Mouse (Mus musculus): ENCODE data around the gene Slamf7. TPM values are rescaled to one million over a fixed set of nuclear protein-coding genes. Genes with fewer than 3 reads are reported as not detected.

Gene Slamf7
- polyA plus RNA-seq, 1 experiment: 0.02 TPM

DNA sequence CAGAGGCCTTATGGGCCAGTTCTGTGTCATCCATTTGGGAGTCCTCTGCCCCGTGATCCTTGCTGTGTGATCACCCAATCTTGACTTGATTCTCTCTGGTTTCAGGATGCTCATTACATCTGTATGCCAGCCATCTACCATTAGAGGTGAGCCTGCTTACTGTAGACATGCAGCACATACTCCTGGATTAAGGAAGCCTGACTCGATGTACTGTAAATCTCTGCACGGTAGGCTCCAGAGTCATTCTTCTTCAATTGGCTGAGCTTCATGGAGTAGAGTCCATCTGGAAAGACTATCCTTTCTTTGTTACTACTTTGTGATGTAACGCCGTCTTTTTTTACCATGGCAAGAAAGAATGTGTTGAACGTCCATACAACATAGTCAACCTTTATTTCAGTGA, 12.0 kb downstream of the Slamf7 start:
- peaks cover 2% of the 10 kb centered on the region; the same call in 1 of the 2 replicates for H3K4me1 ChIP-seq (ENCODE audit: control insufficient read depth, insufficient read depth, low read length)

DNA sequence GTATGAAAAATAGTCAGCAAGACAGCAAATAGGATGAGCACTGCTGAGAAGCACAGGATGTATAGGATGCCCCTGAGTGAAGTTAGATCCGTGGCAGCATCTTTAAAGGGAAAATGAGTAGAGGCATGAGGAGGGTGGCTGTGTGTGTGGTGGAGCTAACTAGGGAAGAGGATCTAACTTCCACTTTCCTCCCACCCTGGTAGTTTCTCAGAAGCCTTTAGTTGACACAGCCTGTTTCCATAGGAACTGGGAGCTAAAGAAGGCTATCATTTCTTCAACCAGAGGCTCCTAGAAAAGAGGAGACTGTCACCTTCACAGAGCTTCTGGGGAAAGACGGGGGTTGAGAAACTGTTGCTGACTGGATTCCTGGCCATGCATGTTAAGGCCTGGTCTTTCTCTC, 14.1 kb downstream of the Slamf7 start:
- Histone ChIP-seq H3K4me1 (ENCODE audit: control insufficient read depth, insufficient read depth, low read length) (peaks cover 2% of the 10 kb centered on the region; the same call in 1 of the 2 replicates), H3K4me3 (ENCODE audit: insufficient read depth, low read length) (no peak overlapping the region), H3K27ac (ENCODE audit: insufficient read depth, low read length) (no peak overlapping the region)
- TF ChIP-seq CTCF (IDR thresholded peaks at IDR 0.05; ENCODE audit: extremely low read depth, insufficient read depth, low read length) (no peak), POLR2A (IDR thresholded peaks at IDR 0.05; ENCODE audit: extremely low read depth, insufficient read depth, low read length) (no peak)

More for the DNA sequence above, 12.0 kb downstream of the Slamf7 start:
- Histone ChIP-seq H3K27ac (ENCODE audit: insufficient read depth, low read length) (no peak overlapping the region), H3K4me3 (ENCODE audit: insufficient read depth, low read length) (no peak overlapping the region)
- TF ChIP-seq POLR2A (IDR thresholded peaks at IDR 0.05; ENCODE audit: extremely low read depth, insufficient read depth, low read length) (no peak), CTCF (IDR thresholded peaks at IDR 0.05; ENCODE audit: extremely low read depth, insufficient read depth, low read length) (no peak)

DNA sequence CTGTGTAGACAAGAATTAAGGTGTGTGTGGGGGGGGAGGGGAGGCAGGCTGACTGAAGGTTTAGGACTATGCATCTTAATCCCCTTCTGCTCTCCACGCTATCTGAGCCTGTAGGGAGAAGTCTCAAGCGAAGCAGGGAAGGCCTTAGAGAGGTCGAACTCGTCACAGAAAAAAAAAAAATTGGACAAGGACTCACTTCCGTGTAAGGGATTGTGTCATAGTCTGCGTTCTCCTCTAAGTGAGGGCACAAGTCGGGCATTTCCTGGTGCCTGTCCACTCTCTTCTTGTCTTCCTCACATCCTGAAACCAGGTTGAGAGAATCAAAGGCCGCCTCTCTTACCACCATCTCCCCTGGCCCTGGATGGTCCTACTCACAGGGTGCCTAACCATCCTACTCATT, 15.7 kb downstream of the Slamf7 start:
- Histone ChIP-seq H3K4me1 (ENCODE audit: control insufficient read depth, insufficient read depth, low read length) (peaks cover 2% of the 10 kb centered on the region; the same call in 1 of the 2 replicates), H3K4me3 (ENCODE audit: insufficient read depth, low read length) (no peak overlapping the region), H3K27ac (ENCODE audit: insufficient read depth, low read length) (no peak overlapping the region)
- no peak for TF ChIP-seq POLR2A (IDR thresholded peaks at IDR 0.05; ENCODE audit: extremely low read depth, insufficient read depth, low read length)
- no peak for TF ChIP-seq CTCF (IDR thresholded peaks at IDR 0.05; ENCODE audit: extremely low read depth, insufficient read depth, low read length)

DNA sequence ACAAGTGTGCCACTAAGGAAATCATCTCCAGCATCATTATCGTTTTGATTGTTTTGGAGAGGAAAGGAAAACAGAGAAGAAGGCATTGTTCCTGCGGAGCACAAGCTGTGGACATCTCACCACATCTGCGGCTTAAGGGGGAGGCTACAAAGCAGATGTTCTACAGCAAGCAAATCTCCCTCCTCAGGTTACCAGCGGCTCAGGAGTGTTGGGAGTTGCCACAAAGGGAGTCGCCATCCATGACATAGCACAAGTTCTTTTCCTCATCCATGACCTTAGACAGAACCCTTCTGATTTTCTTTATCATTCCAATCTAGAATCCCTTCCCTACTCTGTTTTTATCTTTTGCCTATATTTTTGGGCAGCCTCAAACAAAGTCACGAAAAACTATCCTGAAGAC, 17.1 kb downstream of the Slamf7 start:
- H3K27ac ChIP-seq (ENCODE audit: insufficient read depth, low read length): no peak overlapping the region
- no peak for TF ChIP-seq CTCF (IDR thresholded peaks at IDR 0.05; ENCODE audit: extremely low read depth, insufficient read depth, low read length)
- TF ChIP-seq POLR2A (IDR thresholded peaks at IDR 0.05; ENCODE audit: extremely low read depth, insufficient read depth, low read length): no peak
- H3K4me3 ChIP-seq (ENCODE audit: insufficient read depth, low read length): no peak overlapping the region
- peaks cover 2% of the 10 kb centered on the region; the same call in 1 of the 2 replicates for H3K4me1 ChIP-seq (ENCODE audit: control insufficient read depth, insufficient read depth, low read length)

DNA sequence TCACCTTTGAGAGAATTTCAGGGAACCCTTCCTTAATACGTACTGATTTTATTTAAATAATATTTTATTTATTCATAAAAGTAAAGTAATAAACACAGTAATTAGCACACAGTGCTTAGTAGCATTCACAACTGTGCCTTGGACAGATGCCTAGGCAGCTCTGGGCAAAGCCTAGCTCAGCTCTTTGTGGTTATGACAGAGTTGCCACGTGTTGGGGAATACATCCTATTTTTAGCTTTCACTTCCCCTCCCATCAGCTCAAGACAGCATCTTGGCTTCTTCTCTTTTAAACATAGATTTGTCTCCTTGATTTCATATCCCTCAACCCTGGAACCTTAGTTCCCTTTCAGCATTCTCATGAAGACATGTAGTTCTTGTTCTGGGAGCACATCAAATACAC, 21.4 kb downstream of the Slamf7 start:
- no peak overlapping the region for H3K27ac ChIP-seq (ENCODE audit: insufficient read depth, low read length)
- no peak overlapping the region for H3K4me3 ChIP-seq (ENCODE audit: insufficient read depth, low read length)
- H3K4me1 ChIP-seq (ENCODE audit: control insufficient read depth, insufficient read depth, low read length): no peaks in the 10 kb centered on the region
- TF ChIP-seq POLR2A (IDR thresholded peaks at IDR 0.05; ENCODE audit: extremely low read depth, insufficient read depth, low read length) (no peak), CTCF (IDR thresholded peaks at IDR 0.05; ENCODE audit: extremely low read depth, insufficient read depth, low read length) (no peak)

DNA sequence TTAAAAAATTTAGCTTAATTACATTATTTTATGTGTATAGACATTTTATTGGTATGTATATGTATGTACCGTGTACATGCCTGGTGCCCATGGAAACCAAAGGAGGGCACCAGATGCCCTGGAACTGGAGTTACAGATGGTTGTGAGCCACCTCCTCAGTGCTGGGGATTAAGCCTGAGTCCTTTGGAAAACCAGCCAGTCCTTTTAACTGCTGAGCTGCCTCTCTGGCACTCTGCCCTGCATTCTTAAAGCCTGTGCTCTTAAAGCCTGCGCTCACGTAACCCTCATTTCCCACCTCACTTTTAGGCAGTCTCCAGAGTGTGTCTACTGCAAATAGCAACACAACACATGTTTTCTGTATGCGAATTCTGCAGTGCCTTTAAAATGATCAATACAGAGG, 21.9 kb downstream of the Slamf7 start:
- Histone ChIP-seq H3K27ac (ENCODE audit: insufficient read depth, low read length) (no peak overlapping the region), H3K4me1 (ENCODE audit: control insufficient read depth, insufficient read depth, low read length) (no peaks in the 10 kb centered on the region), H3K4me3 (ENCODE audit: insufficient read depth, low read length) (no peak overlapping the region)
- no peak for TF ChIP-seq CTCF (IDR thresholded peaks at IDR 0.05; ENCODE audit: extremely low read depth, insufficient read depth, low read length)
- no peak for TF ChIP-seq POLR2A (IDR thresholded peaks at IDR 0.05; ENCODE audit: extremely low read depth, insufficient read depth, low read length)

DNA sequence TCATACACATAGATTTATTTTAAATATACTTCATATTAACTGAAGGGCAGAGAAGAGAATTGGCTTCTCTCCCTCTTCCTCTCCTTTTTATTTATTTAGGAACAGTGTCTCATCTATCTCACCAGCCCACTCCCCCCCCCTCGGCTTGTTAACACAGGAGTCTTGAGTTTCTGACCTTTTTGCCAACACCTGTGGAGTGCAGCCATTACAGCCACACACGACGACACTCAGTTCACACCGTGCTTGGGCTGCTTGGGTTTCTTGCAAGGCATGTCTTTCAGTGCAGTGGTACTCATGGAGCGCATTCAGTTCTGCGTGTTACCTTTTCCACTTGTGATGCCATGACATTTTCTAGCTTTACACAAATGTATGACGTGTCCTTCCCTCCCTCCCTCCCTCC, 22.8 kb downstream of the Slamf7 start:
- no peak for TF ChIP-seq POLR2A (IDR thresholded peaks at IDR 0.05; ENCODE audit: extremely low read depth, insufficient read depth, low read length)
- no peak for TF ChIP-seq CTCF (IDR thresholded peaks at IDR 0.05; ENCODE audit: extremely low read depth, insufficient read depth, low read length)
- H3K27ac ChIP-seq (ENCODE audit: insufficient read depth, low read length): no peak overlapping the region
- H3K4me1 ChIP-seq (ENCODE audit: control insufficient read depth, insufficient read depth, low read length): no peaks in the 10 kb centered on the region
- H3K4me3 ChIP-seq (ENCODE audit: insufficient read depth, low read length): no peak overlapping the region

DNA sequence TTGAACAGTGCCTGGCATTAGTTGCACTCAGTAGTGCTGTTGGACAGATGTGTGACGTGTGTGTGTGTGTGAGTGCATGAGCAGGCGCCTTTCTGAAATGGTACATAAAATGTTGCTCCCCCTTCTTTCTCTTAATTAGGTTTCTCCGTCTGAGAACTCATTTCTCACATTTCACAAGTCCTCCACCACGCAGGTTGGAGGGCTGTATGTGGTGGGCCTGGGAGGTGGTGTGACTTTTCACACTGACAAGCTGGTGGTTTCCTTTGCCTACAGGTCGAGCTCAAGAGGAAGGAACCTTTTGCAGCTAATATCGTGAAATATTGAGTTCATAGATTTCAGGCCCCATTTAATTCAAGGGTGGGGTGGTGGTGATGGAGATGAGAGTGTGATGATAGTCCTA, 23.7 kb downstream of the Slamf7 start:
- Histone ChIP-seq H3K27ac (ENCODE audit: insufficient read depth, low read length) (no peak overlapping the region), H3K4me3 (ENCODE audit: insufficient read depth, low read length) (no peak overlapping the region), H3K4me1 (ENCODE audit: control insufficient read depth, insufficient read depth, low read length) (no peaks in the 10 kb centered on the region)
- TF ChIP-seq CTCF (IDR thresholded peaks at IDR 0.05; ENCODE audit: extremely low read depth, insufficient read depth, low read length) (no peak), POLR2A (IDR thresholded peaks at IDR 0.05; ENCODE audit: extremely low read depth, insufficient read depth, low read length) (no peak)

DNA sequence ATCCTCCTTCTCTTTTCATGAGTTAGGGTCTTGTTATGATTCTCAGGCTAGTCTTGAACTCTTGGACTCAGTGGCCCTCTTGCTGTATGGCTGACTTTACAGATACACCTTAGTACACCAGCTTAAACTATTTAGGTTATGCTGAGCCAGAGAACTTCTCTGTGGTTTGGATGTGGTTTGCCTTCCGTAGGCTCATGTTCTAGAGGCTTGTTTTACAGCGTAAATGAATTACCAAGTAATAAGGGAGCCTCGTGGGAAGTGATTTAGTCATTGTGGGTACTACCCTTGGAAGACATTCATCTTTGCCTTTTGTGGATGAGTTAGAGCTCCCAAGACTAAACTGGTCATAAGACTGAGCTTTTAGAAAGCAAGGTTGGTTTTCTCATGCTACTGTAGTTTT, 25.0 kb downstream of the Slamf7 start:
- Histone ChIP-seq H3K27ac (ENCODE audit: insufficient read depth, low read length) (no peak overlapping the region), H3K4me3 (ENCODE audit: insufficient read depth, low read length) (no peak overlapping the region), H3K4me1 (ENCODE audit: control insufficient read depth, insufficient read depth, low read length) (no peaks in the 10 kb centered on the region)
- no peak for TF ChIP-seq CTCF (IDR thresholded peaks at IDR 0.05; ENCODE audit: extremely low read depth, insufficient read depth, low read length)
- TF ChIP-seq POLR2A (IDR thresholded peaks at IDR 0.05; ENCODE audit: extremely low read depth, insufficient read depth, low read length): no peak

DNA sequence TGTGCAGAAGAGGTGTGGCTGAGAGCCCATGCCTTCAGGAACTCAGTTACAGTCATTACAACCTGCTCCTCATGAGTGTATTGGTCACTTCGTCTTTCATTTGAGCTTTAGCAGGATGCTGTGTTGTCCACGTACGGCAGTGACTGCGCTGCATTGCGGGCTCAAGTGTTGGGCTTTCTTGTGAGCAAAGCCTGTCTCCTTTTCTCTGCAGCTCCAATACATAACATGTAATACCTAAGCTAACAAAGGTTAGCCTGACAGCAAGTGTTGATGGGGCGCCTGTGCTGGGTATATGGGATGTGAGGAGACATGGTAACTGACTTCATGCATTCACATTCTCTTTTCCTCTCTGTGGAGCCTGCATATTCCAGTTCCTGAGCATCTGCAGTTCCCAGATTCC, 32.7 kb downstream of the Slamf7 start:
- H3K4me1 ChIP-seq (ENCODE audit: control insufficient read depth, insufficient read depth, low read length): no peaks in the 10 kb centered on the region
- H3K4me3 ChIP-seq (ENCODE audit: insufficient read depth, low read length): no peak overlapping the region
- no peak overlapping the region for H3K27ac ChIP-seq (ENCODE audit: insufficient read depth, low read length)
- TF ChIP-seq POLR2A (IDR thresholded peaks at IDR 0.05; ENCODE audit: extremely low read depth, insufficient read depth, low read length): no peak
- TF ChIP-seq CTCF (IDR thresholded peaks at IDR 0.05; ENCODE audit: extremely low read depth, insufficient read depth, low read length): no peak

Measured in cortical plate, adult 2 months (tissue).